Mouse (Mus musculus): ENCODE results near the gene Arl2bp. TPM values are rescaled to one million over a fixed set of nuclear protein-coding genes. Genes with fewer than 3 reads are reported as not detected.
A peak's percentile ranks its signal among the peaks of the same experiment; 100 is the strongest.

Arl2bp gene
- 20.8 and 21.3 TPM in 2 replicates for polyA plus RNA-seq (2015; fragmentation: Nextera tagmentation; extraction: Ambion mirVana)

DNA sequence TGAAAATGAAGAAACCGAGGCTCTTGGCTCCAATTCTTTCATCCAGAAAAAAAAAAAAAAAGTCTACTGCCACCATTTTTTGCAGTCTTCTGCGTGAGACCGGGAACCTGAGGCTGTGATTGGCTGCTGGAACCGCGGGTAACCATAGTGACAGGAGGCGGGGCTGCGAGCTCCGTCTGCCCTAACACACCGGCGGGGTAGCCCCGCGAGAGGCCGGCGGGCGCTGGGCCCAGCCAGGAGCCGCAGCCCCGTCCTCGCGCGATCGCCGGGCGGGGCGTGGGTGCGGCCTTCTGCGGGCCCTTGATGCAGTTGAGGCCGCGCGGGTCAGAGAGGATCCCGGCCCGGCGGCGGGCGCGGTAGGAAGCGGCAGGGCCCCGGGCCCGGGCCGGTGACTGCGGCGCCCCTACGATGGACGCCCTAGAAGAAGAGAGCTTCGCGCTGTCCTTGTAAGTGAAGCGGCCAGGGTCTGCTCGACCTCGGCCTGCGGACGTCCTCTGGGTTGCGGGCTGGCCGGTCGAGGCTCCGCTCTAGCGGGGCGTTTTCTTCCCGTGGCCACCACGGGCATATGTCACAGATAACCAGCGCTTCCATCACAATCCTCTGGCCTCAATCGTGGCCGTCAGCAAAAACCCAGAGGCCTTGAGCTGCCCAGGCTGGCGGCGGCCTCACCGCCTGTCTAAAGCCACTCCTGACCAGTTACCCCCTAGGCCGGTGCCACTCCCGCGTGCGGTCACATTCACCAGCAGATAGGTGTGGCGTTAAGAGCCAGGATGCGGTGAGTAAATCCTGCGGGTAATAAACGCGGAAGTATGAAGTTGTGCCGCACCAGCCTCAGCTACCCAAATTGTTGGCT, at the start of gene Arl2bp:
Gene Arl2bp (plus strand): TSS at position 145 of the 853 bp plus-strand sequence.
- H3K9me3 ChIP-seq (ENCODE audit: low read length): no peaks in the 10 kb centered on the region
- DNase-seq (peak; percentile 95), ATAC-seq (peak; percentile 100)
- peak within 1 kb of the TSS; percentile 95 for H3K9ac ChIP-seq (replicated peaks)
- 2% methylated on average over 72 of the region's 74 CpGs for WGBS (ENCODE audit: insufficient replicate concordance)
- peak within 1 kb of the TSS; percentile 79 for H3K4me3 ChIP-seq (ENCODE audit: low read depth, low read length)
- H3K36me3 ChIP-seq (replicated peaks; ENCODE audit: insufficient read depth, low read length): peaks cover 14% of the 10 kb centered on the region
- H3K27ac ChIP-seq (ENCODE audit: low read depth): peak within 1 kb of the TSS; percentile 86
- peak within 1 kb of the TSS; percentile 95 for H3K4me2 ChIP-seq (ENCODE audit: low read depth, low read length)
- H3K4me1 ChIP-seq (ENCODE audit: insufficient read depth): peaks cover 9% of the 10 kb centered on the region; the same call in 1 of the 2 replicates
- TF ChIP-seq CTCF (IDR thresholded peaks at IDR 0.05; ENCODE audit: low read depth): no peak
- no peak for TF ChIP-seq EP300 (IDR thresholded peaks at IDR 0.05; ENCODE audit: low read depth)
- H3K27me3 ChIP-seq (ENCODE audit: insufficient read depth, low read length): no peaks in the 10 kb centered on the region

- H3K4me2 ChIP-seq (ENCODE audit: low read depth, low read length): no peak overlapping the region
- peaks cover 12% of the 10 kb centered on the region; the same call in 1 of the 2 replicates for H3K36me3 ChIP-seq (replicated peaks; ENCODE audit: insufficient read depth, low read length)
- H3K27ac ChIP-seq (ENCODE audit: low read depth): no peak overlapping the region
- H3K4me1 ChIP-seq (ENCODE audit: insufficient read depth): no peaks in the 10 kb centered on the region
- H3K4me3 ChIP-seq (ENCODE audit: low read depth, low read length): no peak overlapping the region
- no peak for TF ChIP-seq CTCF (IDR thresholded peaks at IDR 0.05; ENCODE audit: low read depth)
- TF ChIP-seq EP300 (IDR thresholded peaks at IDR 0.05; ENCODE audit: low read depth): no peak
- H3K9me3 ChIP-seq (ENCODE audit: low read length): no peaks in the 10 kb centered on the region
- no peaks in the 10 kb centered on the region for H3K27me3 ChIP-seq (ENCODE audit: insufficient read depth, low read length)
- ATAC-seq (no peak), DNase-seq (no peak)
- H3K9ac ChIP-seq (replicated peaks): no peak overlapping the region
- WGBS (ENCODE audit: insufficient replicate concordance): 85% methylated on average over 1 of the region's 1 CpGs
These were observed 41.5 kb upstream of the Arl2bp start for GRCm38 (mm10) chr8:94624885-94625284.

DNA sequence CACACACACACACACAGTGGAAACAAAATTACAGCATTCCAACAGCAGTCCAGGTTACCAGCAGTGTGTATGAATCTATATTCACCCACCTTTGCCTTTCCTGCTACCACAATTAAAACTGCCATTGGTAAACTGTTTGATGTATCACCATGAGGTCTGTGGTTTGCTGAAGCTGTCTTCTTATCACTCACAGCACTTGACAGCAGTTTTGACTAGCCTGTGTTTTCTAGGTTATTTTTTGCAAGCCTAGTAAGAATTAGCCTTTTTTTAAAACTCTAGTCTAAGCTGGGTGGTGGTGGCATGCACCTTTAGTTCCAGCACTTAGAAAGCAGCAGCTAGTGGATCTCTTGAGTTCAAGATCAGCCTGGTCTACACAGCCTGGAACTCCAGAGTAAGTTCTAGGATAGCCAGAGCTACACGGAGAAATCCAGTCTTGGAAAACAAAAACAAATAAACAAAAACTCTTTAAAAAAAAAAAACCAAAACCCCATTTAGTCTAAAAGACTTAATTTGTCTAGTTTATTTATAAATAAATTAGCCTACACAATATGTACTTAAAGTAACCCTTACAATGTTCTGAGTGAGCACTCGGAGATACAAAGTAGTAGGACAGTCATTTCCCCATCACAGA, 32.7 kb upstream of the Arl2bp start:
- Histone ChIP-seq H3K9ac (replicated peaks) (no peak overlapping the region), H3K4me1 (ENCODE audit: insufficient read depth) (0 out of 2 replicates have a peak, but pooled peaks cover 3% of the 10 kb centered on the region), H3K27ac (ENCODE audit: low read depth) (peak overlapping the region; percentile 24; the same call in 1 of the 2 replicates), H3K36me3 (replicated peaks; ENCODE audit: insufficient read depth, low read length) (peaks cover 54% of the 10 kb centered on the region), H3K4me2 (ENCODE audit: low read depth, low read length) (no peak overlapping the region), H3K27me3 (ENCODE audit: insufficient read depth, low read length) (no peaks in the 10 kb centered on the region), H3K4me3 (ENCODE audit: low read depth, low read length) (no peak overlapping the region), H3K9me3 (ENCODE audit: low read length) (no peaks in the 10 kb centered on the region)
- no peak for DNase-seq
- peak; percentile 45; the same call in 1 of the 2 replicates for ATAC-seq
- TF ChIP-seq EP300 (IDR thresholded peaks at IDR 0.05; ENCODE audit: low read depth) (peak; percentile 75), CTCF (IDR thresholded peaks at IDR 0.05; ENCODE audit: low read depth) (no peak)
- 37% methylated on average over 2 of the region's 2 CpGs for WGBS (ENCODE audit: insufficient replicate concordance)

- TF ChIP-seq CTCF (IDR thresholded peaks at IDR 0.05; ENCODE audit: low read depth) (no peak), EP300 (IDR thresholded peaks at IDR 0.05; ENCODE audit: low read depth) (peak; percentile 74)
- Histone ChIP-seq H3K27me3 (ENCODE audit: insufficient read depth, low read length) (no peaks in the 10 kb centered on the region), H3K9ac (replicated peaks) (no peak overlapping the region), H3K9me3 (ENCODE audit: low read length) (no peaks in the 10 kb centered on the region), H3K36me3 (replicated peaks; ENCODE audit: insufficient read depth, low read length) (peaks cover 54% of the 10 kb centered on the region), H3K4me3 (ENCODE audit: low read depth, low read length) (no peak overlapping the region), H3K27ac (ENCODE audit: low read depth) (peak overlapping the region; percentile 7; the same call in 1 of the 2 replicates), H3K4me2 (ENCODE audit: low read depth, low read length) (no peak overlapping the region), H3K4me1 (ENCODE audit: insufficient read depth) (0 out of 2 replicates have a peak, but pooled peaks cover 3% of the 10 kb centered on the region)
- ATAC-seq (peak; percentile 83), DNase-seq (no peak)
These were observed 32.2 kb upstream of the Arl2bp start for GRCm38 (mm10) chr8:94634211-94634610.

DNA sequence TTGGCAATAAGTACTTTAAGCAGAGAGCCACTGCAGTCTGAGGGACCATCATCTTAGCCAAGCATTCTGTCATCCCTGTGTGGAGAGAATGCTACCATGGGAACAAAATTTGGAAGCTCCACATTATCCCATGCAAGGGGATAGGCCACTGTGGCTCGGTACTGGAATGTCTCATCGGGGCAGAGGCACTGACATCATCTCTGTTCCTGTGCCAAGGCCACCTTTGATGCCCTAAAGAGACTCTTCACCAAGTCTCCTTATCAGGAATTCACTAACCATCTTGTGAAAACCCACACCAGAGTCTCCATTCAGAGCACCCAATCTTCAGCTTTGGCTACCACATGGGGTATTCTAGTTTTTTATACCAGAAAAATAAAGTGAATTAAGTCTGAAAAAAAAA, 25.2 kb upstream of the Arl2bp start:
- DNase-seq: no peak
- H3K36me3 ChIP-seq (replicated peaks; ENCODE audit: insufficient read depth, low read length): peaks cover 49% of the 10 kb centered on the region
- no peak overlapping the region for H3K27ac ChIP-seq (ENCODE audit: low read depth)
- TF ChIP-seq CTCF (IDR thresholded peaks at IDR 0.05; ENCODE audit: low read depth) (no peak), EP300 (IDR thresholded peaks at IDR 0.05; ENCODE audit: low read depth) (no peak)
- no peak overlapping the region for H3K9ac ChIP-seq (replicated peaks)
- no peaks in the 10 kb centered on the region for H3K4me1 ChIP-seq (ENCODE audit: insufficient read depth)
- ATAC-seq: no peak
- 88% methylated on average over 2 of the region's 2 CpGs for WGBS (ENCODE audit: insufficient replicate concordance)
- H3K4me2 ChIP-seq (ENCODE audit: low read depth, low read length): no peak overlapping the region
- no peaks in the 10 kb centered on the region for H3K27me3 ChIP-seq (ENCODE audit: insufficient read depth, low read length)
- no peaks in the 10 kb centered on the region for H3K9me3 ChIP-seq (ENCODE audit: low read length)
- no peak overlapping the region for H3K4me3 ChIP-seq (ENCODE audit: low read depth, low read length)

- WGBS (ENCODE audit: insufficient replicate concordance): 77% methylated on average over 3 of the region's 3 CpGs
- peaks cover 49% of the 10 kb centered on the region for H3K36me3 ChIP-seq (replicated peaks; ENCODE audit: insufficient read depth, low read length)
- no peaks in the 10 kb centered on the region for H3K27me3 ChIP-seq (ENCODE audit: insufficient read depth, low read length)
- TF ChIP-seq EP300 (IDR thresholded peaks at IDR 0.05; ENCODE audit: low read depth) (no peak), CTCF (IDR thresholded peaks at IDR 0.05; ENCODE audit: low read depth) (no peak)
- ATAC-seq: no peak
- H3K9me3 ChIP-seq (ENCODE audit: low read length): no peaks in the 10 kb centered on the region
- no peak overlapping the region for H3K4me3 ChIP-seq (ENCODE audit: low read depth, low read length)
- H3K4me2 ChIP-seq (ENCODE audit: low read depth, low read length): no peak overlapping the region
- DNase-seq: no peak
- no peaks in the 10 kb centered on the region for H3K4me1 ChIP-seq (ENCODE audit: insufficient read depth)
- H3K9ac ChIP-seq (replicated peaks): no peak overlapping the region
- H3K27ac ChIP-seq (ENCODE audit: low read depth): no peak overlapping the region
These were observed 24.5 kb upstream of the Arl2bp start for GRCm38 (mm10) chr8:94641938-94642337.
